Mouse (Mus musculus) CD4-positive, CD25-positive, alpha-beta regulatory T cell (primary cell): ENCODE measurements around the gene Chchd2. TPM values are rescaled to one million over a fixed set of nuclear protein-coding genes. Genes with fewer than 3 reads are reported as not detected.

ENCODE experiments used
- polyA plus RNA-seq: library from polyadenylated mRNA; unstranded; fragments of 100-300 nt; shearing (Covaris generic); gene quantifications from one replicate; pipeline ENCODE4 v1.2.1, GENCODE M21; 2017

Chchd2 gene
- 464 TPM for polyA plus RNA-seq

DNA sequence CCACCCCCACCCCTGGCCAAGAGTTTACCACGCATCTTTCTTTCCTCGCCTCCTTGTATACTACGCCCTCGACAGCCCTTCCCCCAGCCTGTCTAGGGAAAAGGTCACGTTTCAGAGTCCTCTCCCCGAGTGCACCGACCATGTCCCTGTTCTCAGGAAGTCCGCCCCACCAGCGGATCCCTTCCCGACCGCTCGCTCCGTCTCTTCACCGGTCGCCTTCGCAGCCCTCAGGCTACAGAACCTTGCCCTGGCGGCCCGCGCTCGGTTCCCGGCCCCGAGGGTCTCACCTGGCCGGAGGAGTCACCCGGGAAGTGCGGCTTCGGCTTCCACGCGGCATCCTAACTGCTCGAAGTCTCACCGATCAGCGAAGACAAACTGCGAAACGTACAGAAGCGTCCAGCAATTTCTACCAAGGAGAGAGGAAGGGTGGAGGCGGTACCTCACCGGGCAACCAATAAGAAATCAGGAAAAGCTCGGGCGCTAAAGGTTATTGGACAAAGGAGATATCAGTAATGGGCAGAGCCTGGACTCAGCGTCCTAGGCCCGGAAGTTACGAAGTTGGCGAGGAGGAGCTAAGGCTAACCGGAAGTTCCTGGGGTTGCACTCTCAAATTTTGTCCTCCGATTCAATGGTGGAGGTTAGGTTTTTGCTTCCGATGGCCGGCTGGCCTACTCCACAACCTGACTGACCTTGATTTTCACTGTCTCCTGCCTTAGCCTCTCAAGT, at the start of gene Chchd2:
TSS of gene Chchd2 (minus strand) at position 560 of the 726 bp plus-strand sequence.

GRCm38 (mm10) chr5:129908242-129908965, 21.1 kb upstream of the Chchd2 start, which contains the start of gene Nupr1l:
TSS of gene Nupr1l (plus strand) at chr5:129908540.

DNA sequence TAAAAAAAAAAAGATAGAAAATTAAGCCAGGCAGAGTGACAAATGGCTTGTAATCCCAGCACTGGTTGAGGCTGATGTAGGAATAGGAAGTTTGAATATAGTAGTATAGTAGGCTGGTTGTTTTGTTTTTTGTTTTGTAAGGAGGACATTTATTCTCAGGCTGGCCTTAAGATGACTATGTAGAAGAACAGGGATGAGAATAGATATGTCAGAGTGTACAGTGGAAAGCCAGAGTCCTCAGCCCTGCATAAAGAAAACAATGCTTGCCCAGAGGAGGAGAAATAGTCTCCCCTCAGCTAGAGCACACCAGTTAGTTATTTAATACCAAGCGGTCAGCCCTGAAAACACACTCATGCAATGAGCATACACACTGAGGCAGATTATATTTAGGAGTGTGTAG, 11.2 kb upstream of the Chchd2 start, which contains the start of gene Phkg1:
TSS of gene Phkg1 (minus strand) at position 101 of the 400 bp plus-strand sequence.

DNA sequence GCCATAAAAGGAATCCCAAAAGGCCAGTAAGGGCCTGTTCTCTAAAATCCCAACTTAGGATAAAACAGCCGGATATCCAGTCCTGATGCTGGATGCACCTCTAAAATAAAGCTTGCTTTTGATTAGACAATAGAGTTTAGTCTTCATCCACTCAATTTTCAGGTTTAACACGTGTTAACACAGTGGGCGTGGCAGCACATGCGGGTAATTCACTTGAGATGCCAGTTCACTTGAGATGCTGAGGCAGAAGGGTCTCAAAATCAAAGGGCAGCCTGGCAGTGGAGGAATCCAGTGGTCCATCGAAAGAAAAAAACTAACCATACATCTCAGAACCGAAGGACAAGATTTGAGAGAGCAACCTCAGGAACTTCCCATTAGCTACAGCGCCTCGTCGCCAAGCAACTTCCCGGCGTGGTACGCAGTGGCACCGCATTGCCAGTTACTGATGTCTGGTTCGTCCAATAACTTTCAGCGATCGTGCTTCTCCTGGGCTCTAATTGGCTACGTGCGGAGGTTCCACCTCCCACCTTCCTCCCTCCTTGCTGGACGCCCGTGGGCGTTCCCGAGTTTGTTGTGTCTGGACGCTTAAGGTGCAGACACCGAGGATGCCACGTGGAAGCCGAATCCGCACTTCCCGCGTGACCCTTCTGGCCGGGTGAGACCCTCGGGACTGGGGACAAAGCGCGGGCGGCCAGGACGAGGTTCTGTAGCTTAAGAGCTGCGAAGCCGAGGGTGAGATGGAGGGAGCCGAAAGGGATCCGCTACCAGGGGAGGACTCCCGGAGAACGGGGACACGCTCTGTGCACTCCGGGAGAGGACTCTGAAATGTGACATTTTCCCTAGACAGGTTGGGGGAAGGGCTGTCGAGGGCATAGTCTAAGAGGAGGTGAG, 8.2 kb upstream of the Chchd2 start, which contains the start of gene Zbed5:
TSS of gene Zbed5 (plus strand) at position 526 of the 891 bp plus-strand sequence.

GRCm38 (mm10) chr5:129846752-129847557, 40.3 kb downstream of the Chchd2 start, which contains the start of gene Sumf2:
TSS of gene Sumf2 (plus strand) at chr5:129846986.

Other genes with a start within 250 kb of the Chchd2 start
- 3.6 TPM for gene Zfp11, start 217.4 kb downstream of the Chchd2 start, polyA plus RNA-seq
- 0.17 TPM for gene Sept14, start 179.0 kb downstream of the Chchd2 start, polyA plus RNA-seq
- 114 TPM for gene Mrps17, start 172.0 kb downstream of the Chchd2 start, polyA plus RNA-seq
- gene Nipsnap2, start 162.4 kb downstream of the Chchd2 start, polyA plus RNA-seq = 31.3 TPM
- gene Psph, start 100.0 kb downstream of the Chchd2 start, polyA plus RNA-seq = 60.2 TPM
- 25.1 TPM for gene Sumf2, start 40.5 kb downstream of the Chchd2 start, polyA plus RNA-seq
- gene Zbed5, start 8.3 kb upstream of the Chchd2 start, polyA plus RNA-seq = 3.1 TPM
- 0.28 TPM for gene Phkg1, start 11.1 kb upstream of the Chchd2 start, polyA plus RNA-seq
- gene Nupr1l, start 21.1 kb upstream of the Chchd2 start, polyA plus RNA-seq = 0.75 TPM
- gene Vkorc1l1, start 54.5 kb upstream of the Chchd2 start, polyA plus RNA-seq = 15.9 TPM
- gene Gusb, start 115.6 kb upstream of the Chchd2 start, polyA plus RNA-seq = 52.4 TPM
- 71.3 TPM for gene Asl, start 141.8 kb upstream of the Chchd2 start, polyA plus RNA-seq
- 43.6 TPM for gene Crcp, start 141.8 kb upstream of the Chchd2 start, polyA plus RNA-seq
- gene Tpst1, start 185.9 kb upstream of the Chchd2 start, polyA plus RNA-seq = 11.0 TPM